Mouse (Mus musculus): ENCODE data around the gene Naip2. TPM values are rescaled to one million over a fixed set of nuclear protein-coding genes. Genes with fewer than 3 reads are reported as not detected.
A peak's percentile ranks its signal among the peaks of the same experiment; 100 is the strongest.

Gene Naip2
- polyA plus RNA-seq, 1 experiment = 0.12 TPM

- Histone ChIP-seq H3K4me1 (ENCODE audit: control insufficient read depth, insufficient read depth, low read length) (peaks cover 6% of the 10 kb centered on the region), H3K36me3 (ENCODE audit: control insufficient read depth, insufficient read depth, low read length) (no peaks in the 10 kb centered on the region; the same call in 1 of the 2 replicates), H3K27me3 (ENCODE audit: control insufficient read depth, insufficient read depth, low read length) (no peaks in the 10 kb centered on the region), H3K27ac (ENCODE audit: control insufficient read depth, insufficient read depth, low read depth, low read length) (no peak overlapping the region), H3K4me3 (ENCODE audit: control insufficient read depth, low read depth, low read length) (no peak overlapping the region)
- TF ChIP-seq CTCF (IDR thresholded peaks at IDR 0.05; ENCODE audit: control insufficient read depth, insufficient read depth, insufficient replicate concordance, low read depth, low read length) (no peak), POLR2A (IDR thresholded peaks at IDR 0.05; ENCODE audit: control insufficient read depth, low read depth, low read length) (no peak)
These were observed 60.1 kb downstream of the Naip2 start for GRCm38 (mm10) chr13:100141646-100142314.

GRCm38 (mm10) chr13:100125258-100125643 lies 76.6 kb downstream of the Naip2 start:
- Histone ChIP-seq H3K4me3 (ENCODE audit: control insufficient read depth, low read depth, low read length) (peak overlapping the region; percentile 97), H3K27me3 (ENCODE audit: control insufficient read depth, insufficient read depth, low read length) (no peaks in the 10 kb centered on the region), H3K27ac (ENCODE audit: control insufficient read depth, insufficient read depth, low read depth, low read length) (no peak overlapping the region), H3K36me3 (ENCODE audit: control insufficient read depth, insufficient read depth, low read length) (peaks cover 3% of the 10 kb centered on the region), H3K4me1 (ENCODE audit: control insufficient read depth, insufficient read depth, low read length) (peaks cover 3% of the 10 kb centered on the region)
- TF ChIP-seq POLR2A (IDR thresholded peaks at IDR 0.05; ENCODE audit: control insufficient read depth, low read depth, low read length) (no peak), CTCF (IDR thresholded peaks at IDR 0.05; ENCODE audit: control insufficient read depth, insufficient read depth, insufficient replicate concordance, low read depth, low read length) (no peak)

GRCm38 (mm10) chr13:100124423-100125257 lies 77.3 kb downstream of the Naip2 start, which contains the start of gene Smn1:
Gene Smn1, plus strand, starts transcription at chr13:100124852.
- H3K4me1 ChIP-seq (ENCODE audit: control insufficient read depth, insufficient read depth, low read length) = peaks cover 3% of the 10 kb centered on the region
- TF ChIP-seq POLR2A (IDR thresholded peaks at IDR 0.05; ENCODE audit: control insufficient read depth, low read depth, low read length) = peak; percentile 83
- no peak for TF ChIP-seq CTCF (IDR thresholded peaks at IDR 0.05; ENCODE audit: control insufficient read depth, insufficient read depth, insufficient replicate concordance, low read depth, low read length)
- peak within 1 kb of the TSS; percentile 97 for H3K4me3 ChIP-seq (ENCODE audit: control insufficient read depth, low read depth, low read length)
- H3K36me3 ChIP-seq (ENCODE audit: control insufficient read depth, insufficient read depth, low read length) = peaks cover 3% of the 10 kb centered on the region
- H3K27me3 ChIP-seq (ENCODE audit: control insufficient read depth, insufficient read depth, low read length) = no peaks in the 10 kb centered on the region
- H3K27ac ChIP-seq (ENCODE audit: control insufficient read depth, insufficient read depth, low read depth, low read length) = peak within 1 kb of the TSS; percentile 24; the same call in 1 of the 2 replicates

- Histone ChIP-seq H3K27ac (ENCODE audit: control insufficient read depth, insufficient read depth, low read depth, low read length) (no peak overlapping the region), H3K36me3 (ENCODE audit: control insufficient read depth, insufficient read depth, low read length) (peaks cover 2% of the 10 kb centered on the region), H3K4me1 (ENCODE audit: control insufficient read depth, insufficient read depth, low read length) (peaks cover 3% of the 10 kb centered on the region), H3K27me3 (ENCODE audit: control insufficient read depth, insufficient read depth, low read length) (no peaks in the 10 kb centered on the region), H3K4me3 (ENCODE audit: control insufficient read depth, low read depth, low read length) (peak overlapping the region; percentile 97)
- TF ChIP-seq POLR2A (IDR thresholded peaks at IDR 0.05; ENCODE audit: control insufficient read depth, low read depth, low read length) = no peak
- no peak for TF ChIP-seq CTCF (IDR thresholded peaks at IDR 0.05; ENCODE audit: control insufficient read depth, insufficient read depth, insufficient replicate concordance, low read depth, low read length)
These were observed 77.9 kb downstream of the Naip2 start for GRCm38 (mm10) chr13:100123970-100124369.

GRCm38 (mm10) chr13:100112218-100112972 lies 89.5 kb downstream of the Naip2 start:
- H3K27me3 ChIP-seq (ENCODE audit: control insufficient read depth, insufficient read depth, low read length) = no peaks in the 10 kb centered on the region
- no peak for TF ChIP-seq CTCF (IDR thresholded peaks at IDR 0.05; ENCODE audit: control insufficient read depth, insufficient read depth, insufficient replicate concordance, low read depth, low read length)
- no peak for TF ChIP-seq POLR2A (IDR thresholded peaks at IDR 0.05; ENCODE audit: control insufficient read depth, low read depth, low read length)
- H3K4me1 ChIP-seq (ENCODE audit: control insufficient read depth, insufficient read depth, low read length) = peaks cover 4% of the 10 kb centered on the region
- no peaks in the 10 kb centered on the region for H3K36me3 ChIP-seq (ENCODE audit: control insufficient read depth, insufficient read depth, low read length)
- H3K4me3 ChIP-seq (ENCODE audit: control insufficient read depth, low read depth, low read length) = no peak overlapping the region
- no peak overlapping the region for H3K27ac ChIP-seq (ENCODE audit: control insufficient read depth, insufficient read depth, low read depth, low read length)

- TF ChIP-seq CTCF (IDR thresholded peaks at IDR 0.05; ENCODE audit: control insufficient read depth, insufficient read depth, insufficient replicate concordance, low read depth, low read length) = no peak
- peak; percentile 81 for TF ChIP-seq POLR2A (IDR thresholded peaks at IDR 0.05; ENCODE audit: control insufficient read depth, low read depth, low read length)
- peak within 1 kb of the TSS; percentile 88 for H3K4me3 ChIP-seq (ENCODE audit: control insufficient read depth, low read depth, low read length)
- H3K27me3 ChIP-seq (ENCODE audit: control insufficient read depth, insufficient read depth, low read length) = no peaks in the 10 kb centered on the region
- peak within 1 kb of the TSS; percentile 87 for H3K27ac ChIP-seq (ENCODE audit: control insufficient read depth, insufficient read depth, low read depth, low read length)
- H3K36me3 ChIP-seq (ENCODE audit: control insufficient read depth, insufficient read depth, low read length) = no peaks in the 10 kb centered on the region
- H3K4me1 ChIP-seq (ENCODE audit: control insufficient read depth, insufficient read depth, low read length) = peaks cover 7% of the 10 kb centered on the region
These were observed 94.0 kb downstream of the Naip2 start, which contains the start of gene Serf1 for GRCm38 (mm10) chr13:100107652-100108472. Gene Serf1, plus strand, starts transcription at chr13:100108012.
